Mouse (Mus musculus) heart, postnatal 0 days (tissue): Measurements from ENCODE around the gene Farp1. TPM values are rescaled to one million over a fixed set of nuclear protein-coding genes. Genes with fewer than 3 reads are reported as not detected.
A peak's percentile ranks its signal among the peaks of the same experiment; 100 is the strongest.

Experiments
- ATAC-seq: fragments of 200-750 bp; cut with Nextera tagmentation; 2 replicates; pipeline ENCODE4 v1.8.0; 2017; ENCODE audit warnings: low read depth, moderate number of reproducible peaks, moderate library complexity; ENCODE audit not compliant: insufficient read depth
- DNase-seq: peaks from one replicate; pipeline ENCODE4 v3.0.0-alpha.2; 2016; ENCODE audit warnings: low spot score
- H3K27ac ChIP-seq: fragments of 300-500 bp; sonication (generic); 2 replicates; pipeline ENCODE4 v1.5.1; 2014; ENCODE audit warnings: low read depth, mild to moderate bottlenecking
- H3K27me3 ChIP-seq: fragments of 300-500 bp; sonication (generic); 2 replicates; pipeline ENCODE4 v1.6.1; 2014; ENCODE audit warnings: low read length, mixed read lengths; ENCODE audit not compliant: control insufficient read depth, insufficient read depth
- H3K36me3 ChIP-seq: fragments of 300-500 bp; sonication (generic); replicated peaks from 2 replicates; pipeline ENCODE4 v1.6.1; 2014; ENCODE audit warnings: low read length, mixed read lengths; ENCODE audit not compliant: control insufficient read depth, insufficient read depth
- H3K4me1 ChIP-seq: fragments of 300-500 bp; sonication (generic); 2 replicates; pipeline ENCODE4 v1.6.1; 2014; ENCODE audit warnings: antibody characterized with exemption; ENCODE audit not compliant: control insufficient read depth, insufficient read depth
- H3K4me2 ChIP-seq: fragments of 300-500 bp; sonication (generic); 2 replicates; pipeline ENCODE4 v1.6.1; 2014; ENCODE audit warnings: low read depth, mild to moderate bottlenecking, low read length, moderate library complexity
- H3K4me3 ChIP-seq: fragments of 300-500 bp; sonication (generic); 2 replicates; pipeline ENCODE4 v1.5.1; 2014; ENCODE audit warnings: low read depth, low read length
- H3K9ac ChIP-seq: fragments of 300-500 bp; sonication (generic); replicated peaks from 2 replicates; pipeline ENCODE4 v1.6.1; 2014; ENCODE audit warnings: low read depth, low read length, mixed read lengths
- H3K9me3 ChIP-seq: fragments of 300-500 bp; sonication (generic); replicated peaks from 2 replicates; pipeline ENCODE4 v1.6.1; 2016; ENCODE audit warnings: low read length; ENCODE audit not compliant: control insufficient read depth
- CTCF ChIP-seq: IDR thresholded peaks from 2 replicates; pipeline ENCODE4 v1.5.1; 2016; ENCODE audit warnings: antibody characterized with exemption, control low read depth, low read depth
- EP300 ChIP-seq: IDR thresholded peaks from 2 replicates; pipeline ENCODE4 v1.6.1; 2016; ENCODE audit warnings: antibody characterized with exemption, low read depth
- WGBS: fragments of 180-500 bp; shearing (Covaris S2); extraction: QIAGEN DNeasy Blood & Tissue Kit; methylation state at CpG from one replicate; pipeline ENCODE4 v1.1.7; 2014; 5-methylcytosine and 5-hydroxymethylcytosine counted together
- polyA plus RNA-seq: library from polyadenylated mRNA; unstranded; fragments of >200 nt; fragmentation: Nextera tagmentation; extraction: Ambion mirVana; gene quantifications from 2 replicates; pipeline ENCODE4 v1.2.1, GENCODE M21; 2015
- total RNA-seq: library from RNA; depleted of rRNA; stranded (reverse); fragments of >200 nt; gene quantifications from 2 replicates; pipeline ENCODE4 v1.2.3, GENCODE M21; 2014; ENCODE audit warnings: low replicate concordance

Farp1 gene
- total and polyA plus RNA-seq, 2 experiments from 2014 or later: 5.4 to 14.9 TPM

- H3K4me1 ChIP-seq: no peaks in the 10 kb centered on the region
- H3K36me3 ChIP-seq: no peaks in the 10 kb centered on the region
- H3K4me3 ChIP-seq: no peak overlapping the region
- H3K9me3 ChIP-seq: no peaks in the 10 kb centered on the region
- H3K9ac ChIP-seq: no peak overlapping the region
- no peak overlapping the region for H3K4me2 ChIP-seq
- 81% methylated on average over 8 of the region's 8 CpGs for WGBS
- H3K27ac ChIP-seq: peak overlapping the region; percentile 32; the same call in 1 of the 2 replicates
- no peaks in the 10 kb centered on the region for H3K27me3 ChIP-seq
- no peak; the same call in 1 of the 2 replicates for ATAC-seq
- no peak for TF ChIP-seq CTCF
- no peak for TF ChIP-seq EP300
- peak; percentile 10 for DNase-seq
These were observed 29.0 kb upstream of the Farp1 start for GRCm38 (mm10) chr14:121006021-121006420.

GRCm38 (mm10) chr14:121015114-121015690 lies 19.8 kb upstream of the Farp1 start:
- WGBS: 88% methylated on average over 2 of the region's 2 CpGs
- no peak for DNase-seq
- H3K9ac ChIP-seq: no peak overlapping the region
- H3K27ac ChIP-seq: no peak overlapping the region
- no peak for ATAC-seq
- 0 out of 2 replicates have a peak, but pooled peaks cover 5% of the 10 kb centered on the region for H3K9me3 ChIP-seq
- no peaks in the 10 kb centered on the region for H3K4me1 ChIP-seq
- no peaks in the 10 kb centered on the region for H3K36me3 ChIP-seq
- TF ChIP-seq CTCF: no peak
- TF ChIP-seq EP300: no peak
- H3K4me3 ChIP-seq: no peak overlapping the region
- H3K27me3 ChIP-seq: no peaks in the 10 kb centered on the region
- H3K4me2 ChIP-seq: no peak overlapping the region

DNA sequence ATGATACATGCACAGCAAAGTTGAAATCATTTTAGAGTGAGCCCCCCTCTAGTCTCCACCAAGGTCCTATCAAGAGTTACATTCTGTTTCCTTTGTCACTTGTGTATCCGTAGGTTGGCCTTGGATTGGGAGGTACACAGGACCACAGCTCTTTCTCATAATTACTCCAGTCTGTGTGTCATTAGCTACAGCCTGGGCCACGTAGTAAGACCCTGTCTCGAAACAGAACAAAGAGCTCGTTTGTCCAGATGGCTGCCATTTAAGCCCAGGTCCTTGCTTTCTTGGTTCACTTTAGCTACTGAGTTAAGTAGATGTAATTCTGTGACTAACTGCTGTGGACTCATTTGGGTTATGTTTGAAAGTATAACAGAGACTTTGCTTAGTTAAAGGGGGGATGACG lies 12.6 kb upstream of the Farp1 start:
- WGBS: 87% methylated on average over 5 of the region's 5 CpGs
- no peak overlapping the region for H3K27ac ChIP-seq
- TF ChIP-seq EP300 (no peak), CTCF (no peak)
- 0 out of 2 replicates have a peak, but pooled peaks cover 5% of the 10 kb centered on the region for H3K9me3 ChIP-seq
- H3K4me1 ChIP-seq: no peaks in the 10 kb centered on the region
- DNase-seq (no peak), ATAC-seq (no peak)
- H3K27me3 ChIP-seq: no peaks in the 10 kb centered on the region
- no peaks in the 10 kb centered on the region for H3K36me3 ChIP-seq
- no peak overlapping the region for H3K9ac ChIP-seq
- H3K4me2 ChIP-seq: no peak overlapping the region
- H3K4me3 ChIP-seq: no peak overlapping the region

DNA sequence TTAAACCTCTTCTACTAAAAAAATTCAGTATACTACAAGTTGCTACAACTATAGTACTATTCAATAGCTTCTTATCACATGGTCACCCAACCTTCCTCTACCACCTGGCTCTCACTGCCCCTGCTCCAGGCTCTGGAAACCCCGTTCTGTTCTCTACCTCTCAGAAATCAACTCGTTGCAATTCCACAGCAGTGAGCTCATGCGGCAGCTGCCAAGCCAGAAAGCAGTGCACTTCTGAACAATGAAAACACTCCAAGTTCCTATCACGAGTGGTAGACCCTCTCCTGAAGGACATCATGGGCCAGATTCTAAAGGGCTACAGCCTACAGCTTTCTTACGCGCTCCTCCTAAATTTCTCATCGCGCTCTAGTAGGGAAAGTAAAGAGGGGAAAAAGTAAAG lies 9.6 kb upstream of the Farp1 start:
- ATAC-seq (peak; percentile 55; the same call in 1 of the 2 replicates), DNase-seq (peak; percentile 55)
- no peaks in the 10 kb centered on the region for H3K27me3 ChIP-seq
- H3K4me2 ChIP-seq: no peak overlapping the region
- H3K4me3 ChIP-seq: no peak overlapping the region
- no peak overlapping the region for H3K9ac ChIP-seq
- H3K36me3 ChIP-seq: no peaks in the 10 kb centered on the region
- WGBS: 42% methylated on average over 8 of the region's 8 CpGs
- no peaks in the 10 kb centered on the region for H3K9me3 ChIP-seq
- no peak for TF ChIP-seq EP300
- no peak for TF ChIP-seq CTCF
- H3K4me1 ChIP-seq: no peaks in the 10 kb centered on the region
- no peak overlapping the region for H3K27ac ChIP-seq

- no peak overlapping the region for H3K9ac ChIP-seq
- H3K4me2 ChIP-seq: no peak overlapping the region
- no peaks in the 10 kb centered on the region; the same call in 1 of the 2 replicates for H3K4me1 ChIP-seq
- no peak for ATAC-seq
- DNase-seq: no peak
- no peak overlapping the region for H3K4me3 ChIP-seq
- TF ChIP-seq EP300: no peak
- TF ChIP-seq CTCF: no peak
- WGBS: 78% methylated on average over 2 of the region's 2 CpGs
- no peaks in the 10 kb centered on the region for H3K36me3 ChIP-seq
- H3K27me3 ChIP-seq: no peaks in the 10 kb centered on the region
- no peak overlapping the region for H3K27ac ChIP-seq
- H3K9me3 ChIP-seq: no peaks in the 10 kb centered on the region
These were observed 3.6 kb upstream of the Farp1 start for GRCm38 (mm10) chr14:121031396-121031795.

DNA sequence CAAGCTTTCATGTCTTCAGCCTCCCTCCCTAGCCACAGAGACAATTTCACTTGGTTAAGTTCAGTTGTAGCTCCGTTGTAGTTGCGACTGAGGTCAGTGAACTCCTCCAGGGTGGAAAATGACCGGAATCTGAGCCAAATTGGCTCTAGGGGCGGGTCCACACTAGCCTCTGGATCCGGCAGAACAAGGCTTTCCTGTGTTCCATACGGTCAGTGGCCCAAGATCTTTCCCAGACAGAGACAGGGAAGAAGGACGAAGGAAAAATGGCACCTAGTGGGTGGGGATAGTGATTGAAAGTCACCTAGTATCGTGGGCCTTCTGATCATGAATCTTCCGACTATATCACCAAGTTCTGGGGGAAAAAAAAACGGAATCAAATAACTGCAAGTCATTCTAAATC lies 475 bp upstream of the Farp1 start:
- WGBS: 35% methylated on average over 10 of the region's 10 CpGs
- Histone ChIP-seq H3K27me3 (no peaks in the 10 kb centered on the region), H3K9me3 (no peaks in the 10 kb centered on the region), H3K36me3 (no peaks in the 10 kb centered on the region), H3K4me1 (peaks cover 13% of the 10 kb centered on the region), H3K9ac (no peak overlapping the region), H3K27ac (no peak overlapping the region), H3K4me2 (peak overlapping the region; percentile 81), H3K4me3 (peak overlapping the region; percentile 98)
- no peak for DNase-seq
- no peak for TF ChIP-seq EP300
- TF ChIP-seq CTCF: no peak
- ATAC-seq: no peak
